Mouse (Mus musculus): Measurements from ENCODE around the gene Stat5b. TPM values are rescaled to one million over a fixed set of nuclear protein-coding genes. Genes with fewer than 3 reads are reported as not detected.

The Stat5b gene
- polyA plus RNA-seq, 1 experiment from 2014 or later: 20.5 TPM

DNA sequence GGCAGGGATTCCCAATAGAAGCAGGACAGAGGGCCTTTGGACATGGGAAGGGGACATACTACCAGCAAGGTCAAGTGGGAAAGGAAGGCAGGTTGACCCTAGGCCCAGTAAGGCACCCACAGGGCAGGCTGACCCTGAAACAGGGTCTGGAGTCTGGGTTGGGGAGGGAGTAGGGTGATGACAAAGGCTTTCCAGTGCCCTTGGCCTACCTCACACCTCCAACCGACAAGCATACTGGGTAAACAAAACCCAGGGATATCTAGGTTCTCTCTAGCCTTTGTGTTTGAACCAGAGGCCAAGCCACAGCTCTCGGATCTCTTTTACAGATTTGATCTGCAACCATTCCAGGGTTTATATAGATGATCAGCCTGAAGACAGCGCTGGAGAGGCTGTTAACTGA is 37.2 kb upstream of the Stat5b start:
- 78% methylated on average over 3 of the region's 3 CpGs for WGBS
- no peak overlapping the region for H3K4me2 ChIP-seq
- ATAC-seq (replicated peaks): no peak
- H3K36me3 ChIP-seq (replicated peaks): peaks cover 6% of the 10 kb centered on the region; the same call in 1 of the 2 replicates
- H3K4me3 ChIP-seq: no peak overlapping the region
- no peak overlapping the region for H3K27ac ChIP-seq
- H3K4me1 ChIP-seq: no peaks in the 10 kb centered on the region
- H3K27me3 ChIP-seq (replicated peaks): no peaks in the 10 kb centered on the region
- H3K9ac ChIP-seq: no peak overlapping the region
- H3K9me3 ChIP-seq: no peaks in the 10 kb centered on the region

DNA sequence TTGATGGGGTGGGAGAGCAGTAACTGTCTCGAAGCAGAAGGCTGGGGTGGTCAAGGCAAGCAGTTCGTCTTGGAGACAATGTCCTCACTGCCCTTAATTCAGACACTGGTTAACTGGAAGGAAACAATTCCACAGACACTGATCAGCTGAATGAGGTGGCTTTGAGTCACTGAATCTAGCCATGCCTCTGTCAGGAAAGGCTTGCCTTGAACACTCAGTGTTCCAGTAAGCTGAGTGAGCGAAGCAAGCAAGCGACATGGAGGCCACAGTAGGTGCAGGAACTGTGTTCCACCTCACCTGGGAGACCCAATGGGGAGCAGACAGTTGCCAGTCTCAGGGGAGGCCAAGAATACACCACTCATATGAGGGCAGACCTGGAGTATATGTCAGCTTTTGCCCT is 36.7 kb upstream of the Stat5b start:
- 86% methylated on average over 4 of the region's 4 CpGs for WGBS
- H3K9me3 ChIP-seq: no peaks in the 10 kb centered on the region
- no peak overlapping the region for H3K4me2 ChIP-seq
- H3K36me3 ChIP-seq (replicated peaks): 0 out of 2 replicates have a peak, but pooled peaks cover 3% of the 10 kb centered on the region
- H3K4me1 ChIP-seq: no peaks in the 10 kb centered on the region
- H3K9ac ChIP-seq: no peak overlapping the region
- H3K27ac ChIP-seq: no peak overlapping the region
- H3K4me3 ChIP-seq: no peak overlapping the region
- H3K27me3 ChIP-seq (replicated peaks): no peaks in the 10 kb centered on the region
- ATAC-seq (replicated peaks): no peak

GRCm38 (mm10) chr11:100886188-100886740 is 35.7 kb upstream of the Stat5b start:
- Histone ChIP-seq H3K9ac (no peak overlapping the region), H3K4me1 (no peaks in the 10 kb centered on the region), H3K9me3 (no peaks in the 10 kb centered on the region), H3K27ac (no peak overlapping the region), H3K4me2 (no peak overlapping the region), H3K27me3 (replicated peaks) (no peaks in the 10 kb centered on the region), H3K36me3 (replicated peaks) (0 out of 2 replicates have a peak, but pooled peaks cover 3% of the 10 kb centered on the region), H3K4me3 (no peak overlapping the region)
- no peak for ATAC-seq (replicated peaks)
- WGBS: 71% methylated on average over 8 of the region's 8 CpGs

- Histone ChIP-seq H3K27ac (no peak overlapping the region), H3K36me3 (replicated peaks) (0 out of 2 replicates have a peak, but pooled peaks cover 3% of the 10 kb centered on the region), H3K9me3 (no peaks in the 10 kb centered on the region), H3K4me1 (no peaks in the 10 kb centered on the region), H3K9ac (no peak overlapping the region), H3K4me3 (no peak overlapping the region), H3K27me3 (replicated peaks) (no peaks in the 10 kb centered on the region), H3K4me2 (no peak overlapping the region)
- no peak for ATAC-seq (replicated peaks)
Measured at GRCm38 (mm10) chr11:100885472-100885871, 34.9 kb upstream of the Stat5b start.

GRCm38 (mm10) chr11:100883640-100884039 is 33.1 kb upstream of the Stat5b start:
- WGBS: 91% methylated on average over 10 of the region's 10 CpGs
- Histone ChIP-seq H3K9me3 (no peaks in the 10 kb centered on the region), H3K27me3 (replicated peaks) (no peaks in the 10 kb centered on the region), H3K36me3 (replicated peaks) (0 out of 2 replicates have a peak, but pooled peaks cover 1% of the 10 kb centered on the region), H3K4me3 (no peak overlapping the region), H3K4me2 (no peak overlapping the region), H3K4me1 (no peaks in the 10 kb centered on the region), H3K9ac (no peak overlapping the region), H3K27ac (no peak overlapping the region)
- ATAC-seq (replicated peaks): no peak

DNA sequence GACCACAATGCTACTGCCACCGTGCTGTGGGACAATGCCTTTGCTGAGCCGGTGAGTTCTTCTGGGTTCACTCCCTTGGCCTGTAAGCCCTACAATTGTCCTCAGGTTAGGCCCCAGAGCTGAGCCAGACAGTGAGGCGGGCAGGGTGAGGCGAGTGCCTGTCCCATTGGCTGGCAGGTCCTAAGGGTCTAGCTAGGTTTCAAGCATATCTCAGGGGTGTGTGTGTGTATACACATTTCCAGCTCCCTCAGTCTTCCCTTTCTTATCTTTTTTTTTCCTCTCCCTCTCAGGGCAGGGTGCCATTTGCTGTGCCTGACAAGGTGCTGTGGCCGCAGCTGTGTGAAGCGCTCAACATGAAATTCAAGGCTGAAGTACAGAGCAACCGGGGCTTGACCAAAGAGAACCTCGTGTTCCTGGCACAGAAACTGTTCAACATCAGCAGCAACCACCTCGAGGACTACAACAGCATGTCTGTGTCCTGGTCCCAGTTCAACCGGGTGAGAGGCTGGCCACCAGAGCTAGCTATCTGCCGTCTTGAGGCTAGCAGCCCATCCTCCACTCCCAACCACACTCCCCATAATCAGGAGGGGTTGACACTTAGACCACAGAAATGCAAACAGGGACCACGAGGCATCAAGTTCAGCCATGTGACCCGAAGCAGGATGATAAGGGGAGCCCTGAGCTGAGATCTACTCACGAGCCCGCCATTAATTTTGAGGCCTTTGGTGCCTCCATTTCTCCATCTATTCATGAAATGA is 29.0 kb upstream of the Stat5b start:
- Histone ChIP-seq H3K4me3 (no peak overlapping the region), H3K9ac (no peak overlapping the region), H3K9me3 (no peaks in the 10 kb centered on the region), H3K36me3 (replicated peaks) (no peaks in the 10 kb centered on the region), H3K4me2 (no peak overlapping the region), H3K4me1 (no peaks in the 10 kb centered on the region), H3K27me3 (replicated peaks) (no peaks in the 10 kb centered on the region), H3K27ac (no peak overlapping the region)
- WGBS: 86% methylated on average over 15 of the region's 15 CpGs
- ATAC-seq (replicated peaks): no peak

- no peaks in the 10 kb centered on the region for H3K9me3 ChIP-seq
- H3K27ac ChIP-seq: no peak overlapping the region
- ATAC-seq (replicated peaks): no peak
- no peaks in the 10 kb centered on the region for H3K27me3 ChIP-seq (replicated peaks)
- 80% methylated on average over 3 of the region's 3 CpGs for WGBS
- H3K4me2 ChIP-seq: no peak overlapping the region
- H3K4me1 ChIP-seq: no peaks in the 10 kb centered on the region
- H3K36me3 ChIP-seq (replicated peaks): no peaks in the 10 kb centered on the region
- H3K4me3 ChIP-seq: no peak overlapping the region
- no peak overlapping the region for H3K9ac ChIP-seq
Measured at GRCm38 (mm10) chr11:100875761-100876160, 25.2 kb upstream of the Stat5b start.

DNA sequence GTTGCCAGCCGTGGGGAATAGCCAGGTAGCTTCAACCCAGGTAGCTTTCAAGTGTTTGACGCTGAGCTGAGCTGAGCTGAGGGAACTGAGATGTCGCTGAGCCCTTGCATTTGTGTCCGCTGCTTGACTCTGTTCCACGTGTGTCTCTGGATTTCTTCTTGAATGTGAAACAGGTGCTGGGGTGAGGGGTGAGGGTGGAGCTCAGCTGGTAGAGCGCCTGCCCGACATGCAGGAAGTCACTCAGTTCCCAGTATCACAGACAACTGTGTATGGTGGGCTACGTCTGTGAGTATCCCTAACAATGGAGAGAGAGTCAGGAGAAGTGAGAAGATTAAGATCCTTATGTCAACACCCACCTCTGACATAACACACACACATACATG is 20.4 kb upstream of the Stat5b start:
- ATAC-seq (replicated peaks): no peak
- no peaks in the 10 kb centered on the region for H3K4me1 ChIP-seq
- WGBS: 80% methylated on average over 8 of the region's 8 CpGs
- H3K36me3 ChIP-seq (replicated peaks): no peaks in the 10 kb centered on the region
- no peaks in the 10 kb centered on the region for H3K27me3 ChIP-seq (replicated peaks)
- no peak overlapping the region for H3K9ac ChIP-seq
- no peak overlapping the region for H3K4me2 ChIP-seq
- no peaks in the 10 kb centered on the region for H3K9me3 ChIP-seq
- H3K4me3 ChIP-seq: no peak overlapping the region
- no peak overlapping the region for H3K27ac ChIP-seq

DNA sequence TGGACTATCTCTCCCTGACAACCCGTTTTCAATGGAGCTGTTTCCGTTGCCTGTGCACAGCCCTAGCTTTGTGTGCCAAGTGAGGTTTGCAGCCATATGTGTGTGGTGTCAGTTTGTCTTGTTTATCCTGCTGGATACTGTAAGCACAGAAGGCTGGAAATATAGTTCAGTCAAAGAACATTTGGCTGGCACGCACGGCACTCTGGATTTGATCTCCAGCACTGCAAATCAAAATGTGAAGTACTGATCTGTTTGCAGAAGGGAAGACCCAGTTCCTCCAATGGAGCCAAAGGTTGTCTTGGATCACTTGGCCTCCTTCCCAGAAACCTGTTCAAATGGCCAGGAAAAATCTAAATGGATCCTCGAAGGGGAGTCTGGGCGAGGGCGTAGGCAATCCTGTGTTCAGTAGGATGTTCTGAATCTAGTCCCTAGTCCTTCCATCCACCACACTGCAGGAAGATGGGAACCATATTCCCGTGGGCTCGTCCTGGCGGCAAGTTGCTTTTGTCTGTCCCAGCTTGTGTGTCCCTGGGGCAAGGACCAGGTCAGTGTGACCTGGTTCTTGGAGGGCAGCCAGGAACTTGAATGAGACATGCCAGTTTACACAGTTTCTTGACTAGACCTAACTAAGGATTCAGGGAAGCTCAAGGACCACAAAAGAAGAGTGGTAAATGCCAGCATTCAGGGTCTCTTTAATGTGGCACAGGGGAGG is 19.9 kb upstream of the Stat5b start:
- H3K9me3 ChIP-seq: no peaks in the 10 kb centered on the region

DNA sequence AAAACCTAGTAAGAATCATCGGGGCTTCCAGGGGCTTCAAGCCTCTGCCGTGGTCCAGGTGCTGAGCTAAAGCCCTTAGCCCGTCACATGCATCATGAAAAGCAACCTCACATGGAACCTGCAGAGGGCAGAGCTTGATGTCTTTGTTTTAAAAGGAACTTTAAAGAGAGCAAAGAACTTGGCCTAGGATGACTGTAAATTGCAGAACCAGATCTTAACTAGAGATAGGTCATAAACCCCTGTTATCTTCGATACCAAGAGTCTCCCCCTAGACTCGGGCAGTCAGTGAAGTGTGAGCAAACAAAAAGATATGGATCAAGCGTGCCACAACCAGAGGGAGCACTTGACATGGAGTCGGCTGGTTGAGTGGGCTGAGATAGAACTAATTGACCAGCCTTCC is 15.1 kb upstream of the Stat5b start:
- H3K27me3 ChIP-seq (replicated peaks): peaks cover 10% of the 10 kb centered on the region
- WGBS: 82% methylated on average over 7 of the region's 7 CpGs

More for the DNA sequence above, 19.9 kb upstream of the Stat5b start:
- Histone ChIP-seq H3K4me3 (no peak overlapping the region), H3K27me3 (replicated peaks) (no peaks in the 10 kb centered on the region), H3K4me1 (no peaks in the 10 kb centered on the region), H3K4me2 (no peak overlapping the region), H3K27ac (no peak overlapping the region), H3K36me3 (replicated peaks) (no peaks in the 10 kb centered on the region), H3K9ac (no peak overlapping the region)
- WGBS: 83% methylated on average over 10 of the region's 10 CpGs
- ATAC-seq (replicated peaks): no peak

GRCm38 (mm10) chr11:100863141-100863540 is 12.6 kb upstream of the Stat5b start:
- Histone ChIP-seq H3K4me1 (0 out of 2 replicates have a peak, but pooled peaks cover 5% of the 10 kb centered on the region), H3K27me3 (replicated peaks) (peaks cover 28% of the 10 kb centered on the region), H3K4me2 (no peak overlapping the region), H3K9me3 (no peaks in the 10 kb centered on the region), H3K27ac (no peak overlapping the region), H3K36me3 (replicated peaks) (no peaks in the 10 kb centered on the region), H3K4me3 (no peak overlapping the region), H3K9ac (no peak overlapping the region)
- ATAC-seq (replicated peaks): no peak
- 88% methylated on average over 10 of the region's 10 CpGs for WGBS

More for the DNA sequence above, 15.1 kb upstream of the Stat5b start:
- H3K4me2 ChIP-seq: no peak overlapping the region
- no peaks in the 10 kb centered on the region for H3K4me1 ChIP-seq
- H3K27ac ChIP-seq: no peak overlapping the region
- ATAC-seq (replicated peaks): no peak
- H3K4me3 ChIP-seq: no peak overlapping the region
- no peaks in the 10 kb centered on the region for H3K9me3 ChIP-seq
- H3K9ac ChIP-seq: no peak overlapping the region
- H3K36me3 ChIP-seq (replicated peaks): no peaks in the 10 kb centered on the region

DNA sequence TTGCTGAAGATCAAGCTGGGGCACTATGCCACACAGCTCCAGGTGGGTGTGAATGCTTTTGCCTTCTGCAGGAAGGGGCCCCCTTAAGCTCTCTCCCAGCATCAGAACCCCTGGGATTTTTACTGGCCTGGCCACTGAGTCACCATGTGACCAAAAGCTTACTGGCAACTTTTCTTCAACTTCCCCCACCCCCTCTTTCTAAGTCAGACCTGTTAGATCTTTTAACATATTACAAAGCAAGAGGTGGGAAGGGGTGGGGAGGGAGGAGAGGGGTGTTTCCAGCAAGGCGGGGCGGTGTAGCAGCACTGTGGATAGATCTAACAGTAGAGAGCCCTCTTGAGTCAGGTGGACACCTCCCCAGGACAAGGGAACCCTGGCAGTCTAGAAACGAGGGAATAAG is 11.3 kb upstream of the Stat5b start:
- Histone ChIP-seq H3K4me3 (no peak overlapping the region), H3K27ac (no peak overlapping the region), H3K9me3 (no peaks in the 10 kb centered on the region), H3K36me3 (replicated peaks) (no peaks in the 10 kb centered on the region), H3K4me1 (0 out of 2 replicates have a peak, but pooled peaks cover 5% of the 10 kb centered on the region), H3K9ac (no peak overlapping the region), H3K27me3 (replicated peaks) (peaks cover 28% of the 10 kb centered on the region), H3K4me2 (no peak overlapping the region)
- no peak for ATAC-seq (replicated peaks)
- 33% methylated on average over 3 of the region's 3 CpGs for WGBS

Measured in midbrain, embryonic 15.5 days (tissue).